Mouse (Mus musculus): ENCODE results near the gene Rnf207.

The Rnf207 gene

DNA sequence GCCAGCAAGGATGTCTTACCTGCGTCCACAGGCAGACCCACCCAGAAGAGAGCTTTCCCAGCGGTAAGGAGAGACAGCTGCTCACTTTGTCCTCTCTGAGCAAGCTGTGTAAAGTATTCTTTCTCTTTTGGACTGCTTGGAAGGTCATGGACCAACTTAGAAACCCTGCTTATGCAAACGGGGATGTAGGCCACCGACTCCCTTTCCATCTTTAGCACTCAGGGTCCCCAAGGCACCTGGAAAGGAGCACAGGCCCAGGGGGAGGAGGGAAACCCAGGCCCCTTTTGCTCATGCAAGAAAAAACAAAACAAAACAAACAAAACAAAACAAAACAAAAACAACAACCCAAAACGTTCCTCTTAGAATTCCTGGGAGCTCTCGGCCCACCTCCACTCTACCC lies 27.2 kb downstream of the Rnf207 start, which contains the start of gene Hes3:
Gene Hes3 (minus strand): TSS at position 101 of the 400 bp plus-strand sequence.
- no peak for DNase-seq

DNA sequence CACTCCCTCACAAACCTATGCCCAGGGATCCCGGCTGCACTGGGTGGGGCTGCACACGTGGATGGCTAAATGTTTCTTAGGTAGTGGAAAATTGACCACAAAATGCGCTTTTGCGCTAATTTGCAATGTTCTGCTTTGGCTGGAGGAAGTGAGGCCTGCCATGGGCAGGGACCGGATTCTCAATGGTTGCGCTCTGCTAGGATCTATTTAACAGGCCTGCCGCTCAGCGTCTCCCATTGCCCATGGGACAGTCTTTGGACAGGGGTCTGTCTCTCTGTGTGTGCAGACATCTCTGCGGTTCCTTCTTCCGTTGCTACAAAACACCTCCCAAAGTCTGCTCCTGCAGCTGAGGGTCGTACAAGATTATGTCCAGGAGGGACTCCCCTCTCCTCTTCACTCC lies 27.8 kb downstream of the Rnf207 start:
- DNase-seq = no peak

DNA sequence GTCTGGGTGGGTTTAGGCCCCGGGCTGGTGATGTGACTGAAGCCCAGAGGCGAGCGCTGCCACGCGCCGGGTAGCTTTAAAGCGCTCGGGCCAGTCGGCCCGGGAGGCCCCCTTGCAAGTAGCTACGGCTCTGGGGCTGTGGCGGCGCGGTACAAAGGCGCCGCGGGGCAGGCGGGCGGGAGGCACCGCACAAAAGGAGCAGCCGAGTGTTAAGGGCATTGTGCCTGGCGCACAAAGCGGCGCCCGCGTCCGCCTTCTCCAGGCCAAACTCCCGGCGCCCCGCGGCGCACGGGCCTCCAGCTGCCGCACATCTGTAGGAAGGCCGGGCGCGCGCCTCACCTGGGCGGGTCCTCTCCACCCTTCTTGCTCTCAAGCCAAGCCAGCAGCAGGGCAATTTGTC lies 28.4 kb downstream of the Rnf207 start:
- no peak for DNase-seq

DNA sequence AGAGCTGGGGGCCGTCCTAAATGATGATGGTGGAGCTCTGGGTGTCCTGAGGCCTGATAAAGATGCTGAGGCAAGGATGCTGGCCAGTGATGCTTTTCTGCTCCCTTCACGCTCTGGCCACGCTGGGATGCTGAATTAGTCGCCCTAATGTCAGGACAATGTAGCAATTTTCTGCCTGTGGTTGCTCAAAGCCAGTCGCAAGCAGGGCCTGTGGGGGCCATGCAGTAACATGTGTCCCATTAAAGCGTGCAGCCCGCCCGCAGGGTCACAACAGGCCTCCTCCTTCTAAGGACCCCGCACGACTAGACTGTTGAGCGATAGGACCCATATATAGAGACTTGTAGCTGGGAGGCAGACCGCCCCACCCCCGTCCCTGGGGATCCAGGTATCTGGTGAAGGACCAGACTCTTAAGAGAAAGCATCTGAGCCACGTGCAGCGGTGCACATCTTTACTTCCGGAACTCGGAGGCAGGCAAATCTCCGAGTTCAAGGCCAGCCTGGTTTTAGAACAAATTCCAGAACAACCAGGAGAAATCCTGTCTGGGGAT lies 30.3 kb downstream of the Rnf207 start:
- DNase-seq = no peak

DNA sequence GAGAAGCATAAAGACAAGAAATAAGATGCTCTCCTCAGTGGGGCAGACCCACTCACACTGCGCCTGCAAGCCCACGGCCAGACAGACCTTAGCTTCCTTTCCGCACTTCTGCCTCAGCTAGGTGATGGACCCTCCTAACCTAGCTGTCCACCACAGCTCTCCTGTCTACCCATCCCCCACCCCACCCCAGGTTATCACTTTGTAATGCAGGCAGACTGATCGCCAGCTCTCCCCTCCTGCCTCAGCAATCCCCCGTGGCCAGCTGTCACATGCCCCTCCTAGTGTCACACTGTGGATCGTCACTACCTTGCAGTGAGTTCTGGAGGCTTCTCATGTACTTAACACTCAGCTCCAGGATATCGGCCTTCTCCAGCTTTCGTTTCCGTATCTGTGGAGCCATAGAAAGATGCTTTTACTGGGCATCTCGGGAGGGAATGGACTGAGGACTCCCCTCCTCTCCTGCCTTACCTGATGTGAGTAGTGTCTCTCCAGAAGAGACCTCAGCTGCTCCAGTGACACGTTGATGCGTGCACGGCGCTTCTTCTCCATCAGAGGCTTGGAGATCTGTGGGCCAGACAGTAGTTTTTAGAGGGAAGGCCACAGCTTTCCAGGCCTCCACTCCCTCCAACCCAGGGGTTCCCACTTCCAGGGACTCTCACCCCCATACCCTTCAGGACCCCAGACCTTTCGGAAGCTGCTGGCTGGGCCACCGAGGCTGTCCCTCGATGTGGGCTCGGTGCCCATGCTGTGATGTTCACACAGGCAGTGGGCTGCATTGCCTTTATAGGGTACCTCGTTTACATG lies 31.3 kb downstream of the Rnf207 start:
- no peak for DNase-seq

DNA sequence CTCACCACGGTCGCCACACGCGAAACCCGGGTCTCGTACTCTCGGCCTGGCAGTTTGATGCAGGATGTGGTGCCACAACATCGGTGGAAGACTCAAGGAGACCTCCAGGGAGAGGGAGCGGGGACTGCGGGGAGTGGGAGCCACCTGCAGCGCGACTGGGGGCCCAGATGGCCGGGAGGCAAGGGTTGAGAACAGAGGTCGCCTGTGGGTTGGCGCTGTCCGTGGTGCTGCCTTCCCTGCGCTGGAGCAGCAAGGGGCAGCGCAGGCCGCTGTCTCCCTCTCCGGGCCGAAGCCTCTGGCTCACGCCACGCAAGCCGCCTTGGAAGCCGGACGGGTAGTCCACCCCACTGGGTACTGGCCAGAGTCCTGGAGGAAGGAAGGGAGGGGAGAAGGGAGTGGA lies 31.9 kb downstream of the Rnf207 start:
- no peak for DNase-seq

DNA sequence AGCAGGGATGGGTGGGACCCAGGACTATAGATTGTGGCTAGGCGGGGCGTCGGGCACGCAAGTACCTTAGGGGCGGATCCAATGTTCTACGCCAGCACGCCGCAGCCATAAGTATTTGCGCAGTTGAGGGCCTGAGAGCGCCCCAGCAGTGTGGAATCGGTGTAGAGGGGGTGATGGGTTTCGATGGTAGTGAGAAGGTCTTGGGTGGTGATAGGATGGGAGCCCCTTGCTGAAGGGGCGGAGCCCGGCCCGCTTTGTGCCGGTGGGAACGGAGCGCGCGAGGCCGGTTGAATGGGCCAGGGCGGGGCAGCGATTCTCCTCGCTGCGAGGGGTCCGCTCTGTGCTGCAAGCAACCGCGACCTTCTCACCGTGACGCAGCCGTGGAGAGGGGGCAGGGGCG lies 32.6 kb downstream of the Rnf207 start:
- DNase-seq = no peak

DNA sequence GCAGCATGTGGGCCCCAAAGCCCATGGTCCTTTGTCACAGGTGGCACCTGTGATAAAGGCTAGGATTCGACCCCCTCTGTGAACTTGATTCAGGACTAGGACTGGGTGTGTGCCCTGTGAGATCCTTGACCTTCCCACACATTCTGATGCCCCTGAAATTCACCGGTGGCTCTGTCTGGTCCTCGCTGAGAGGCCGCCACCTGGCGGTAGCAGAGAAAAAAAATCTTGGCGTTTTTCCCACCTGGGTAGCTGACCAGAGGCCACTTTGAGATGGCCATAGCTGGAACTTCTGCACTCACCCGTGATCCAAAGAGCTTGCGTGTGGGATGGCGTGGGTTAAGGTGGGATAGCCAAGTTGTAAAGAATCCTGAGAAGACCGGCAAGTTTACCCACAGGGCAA lies 33.3 kb downstream of the Rnf207 start:
- peak; percentile 63 for DNase-seq

DNA sequence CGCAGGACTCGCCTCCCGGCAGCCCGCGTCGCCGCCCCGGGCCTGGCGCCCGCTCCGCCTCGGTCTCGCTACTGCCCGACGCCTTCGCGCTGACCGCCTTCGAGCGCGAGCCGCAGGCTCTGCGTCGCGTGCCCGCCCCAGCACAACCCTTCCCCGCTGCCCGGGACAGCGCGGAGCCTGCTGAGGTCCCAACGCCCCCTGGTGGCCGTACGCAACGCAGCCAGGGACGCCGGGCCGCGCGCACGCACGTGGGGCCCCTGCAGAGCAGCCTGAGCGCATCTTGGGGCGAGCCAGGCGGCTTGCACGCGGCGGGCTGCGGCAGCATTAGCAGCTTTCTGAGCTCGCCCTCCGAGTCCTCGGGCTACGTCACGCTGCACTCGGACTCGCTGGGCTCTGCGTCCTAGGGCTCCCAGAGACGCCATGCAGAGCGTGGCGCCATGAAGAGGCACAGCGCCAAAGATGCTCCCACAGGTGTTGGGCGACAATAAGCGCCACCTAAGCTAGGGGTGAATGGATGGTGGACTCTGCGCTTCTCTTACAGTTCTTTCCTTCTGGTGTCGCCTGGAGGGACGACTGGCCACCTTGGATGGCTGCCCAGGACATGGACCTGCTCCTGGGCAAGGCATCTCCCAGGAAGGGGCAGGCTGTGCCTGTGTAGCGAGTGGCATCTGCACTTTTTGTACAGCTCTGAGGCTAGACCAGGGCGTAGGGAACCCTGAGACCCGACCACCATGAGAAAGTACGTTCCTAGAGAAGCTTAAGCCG lies 35.4 kb downstream of the Rnf207 start:
- peak; percentile 84 for DNase-seq

DNA sequence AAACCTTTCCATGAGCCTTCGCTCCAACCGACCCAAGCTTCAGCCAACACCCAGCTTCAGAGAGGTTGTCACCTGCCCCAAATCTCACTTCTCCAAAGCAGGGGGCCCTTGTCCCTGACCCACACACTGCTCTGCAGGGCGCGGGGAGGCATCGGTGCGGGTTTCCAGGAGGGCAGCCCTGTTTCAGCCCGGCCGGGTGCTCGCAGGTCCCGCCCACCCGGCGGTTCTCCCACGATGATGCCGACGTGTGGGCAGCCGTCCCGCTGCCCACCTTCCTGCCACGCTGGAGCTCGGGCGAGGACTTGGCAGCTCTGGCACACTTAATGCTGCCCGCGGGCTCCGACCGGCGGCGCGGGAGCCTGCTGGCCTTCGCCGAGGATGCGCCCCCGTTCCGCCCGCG lies 36.1 kb downstream of the Rnf207 start:
- DNase-seq = no peak

DNA sequence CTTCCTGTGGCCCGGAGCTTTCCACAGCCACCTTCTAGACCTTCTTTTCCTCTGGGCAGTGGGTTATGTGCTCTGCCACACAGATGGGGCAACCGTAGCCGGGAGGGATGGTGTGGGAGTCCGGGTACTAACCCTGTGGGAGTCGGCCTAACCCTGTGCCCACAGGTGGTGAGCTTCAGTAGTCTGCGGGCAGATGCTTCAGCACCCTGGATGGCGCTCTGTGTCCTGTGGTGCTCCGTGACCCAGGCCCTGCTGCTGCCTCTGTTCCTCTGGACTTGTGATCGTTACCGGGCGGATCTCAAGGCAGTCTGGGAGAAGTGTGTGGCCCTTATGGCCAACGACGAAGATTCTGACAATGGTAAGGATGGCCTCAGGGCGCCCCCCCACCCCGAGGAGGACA lies 37.2 kb downstream of the Rnf207 start:
- DNase-seq = no peak

DNA sequence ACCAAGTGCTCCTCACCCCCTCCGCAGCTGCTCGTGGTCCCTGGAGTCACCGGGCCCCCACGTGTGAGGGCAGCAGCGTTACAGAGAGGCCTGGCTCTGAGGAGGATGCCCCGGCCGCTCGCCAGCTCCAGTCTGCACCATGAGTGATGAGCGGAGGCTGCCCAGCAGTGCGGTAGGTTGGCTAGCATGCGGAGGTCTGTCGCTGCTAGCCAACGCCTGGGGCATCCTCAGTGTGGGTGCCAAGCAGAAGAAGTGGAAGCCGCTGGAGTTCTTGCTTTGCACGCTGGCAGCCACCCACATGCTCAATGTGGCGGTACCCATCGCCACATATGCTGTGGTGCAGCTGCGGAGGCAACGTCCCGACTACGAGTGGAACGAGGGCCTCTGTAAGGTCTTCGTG lies 39.8 kb downstream of the Rnf207 start:
- DNase-seq = peak; percentile 83

DNA sequence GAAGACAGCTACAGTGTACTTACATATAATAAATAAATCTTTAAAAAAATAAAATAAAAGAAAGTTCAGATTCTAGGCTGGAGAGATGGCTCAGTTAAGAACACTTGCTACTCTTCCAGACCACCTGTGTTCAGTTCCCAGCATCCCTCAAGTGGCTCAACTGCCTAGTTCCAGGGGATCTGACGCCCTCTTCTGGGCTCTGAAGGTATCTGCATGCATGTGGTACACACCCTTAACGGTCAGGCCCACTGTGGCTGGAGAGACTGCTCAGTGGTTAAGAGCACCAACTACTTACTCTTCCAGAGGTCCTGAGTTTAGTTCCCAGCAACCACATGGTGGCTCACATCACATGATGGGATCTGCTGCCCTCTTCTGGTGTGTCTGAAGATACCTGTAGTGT lies 40.9 kb downstream of the Rnf207 start:
- DNase-seq = no peak

DNA sequence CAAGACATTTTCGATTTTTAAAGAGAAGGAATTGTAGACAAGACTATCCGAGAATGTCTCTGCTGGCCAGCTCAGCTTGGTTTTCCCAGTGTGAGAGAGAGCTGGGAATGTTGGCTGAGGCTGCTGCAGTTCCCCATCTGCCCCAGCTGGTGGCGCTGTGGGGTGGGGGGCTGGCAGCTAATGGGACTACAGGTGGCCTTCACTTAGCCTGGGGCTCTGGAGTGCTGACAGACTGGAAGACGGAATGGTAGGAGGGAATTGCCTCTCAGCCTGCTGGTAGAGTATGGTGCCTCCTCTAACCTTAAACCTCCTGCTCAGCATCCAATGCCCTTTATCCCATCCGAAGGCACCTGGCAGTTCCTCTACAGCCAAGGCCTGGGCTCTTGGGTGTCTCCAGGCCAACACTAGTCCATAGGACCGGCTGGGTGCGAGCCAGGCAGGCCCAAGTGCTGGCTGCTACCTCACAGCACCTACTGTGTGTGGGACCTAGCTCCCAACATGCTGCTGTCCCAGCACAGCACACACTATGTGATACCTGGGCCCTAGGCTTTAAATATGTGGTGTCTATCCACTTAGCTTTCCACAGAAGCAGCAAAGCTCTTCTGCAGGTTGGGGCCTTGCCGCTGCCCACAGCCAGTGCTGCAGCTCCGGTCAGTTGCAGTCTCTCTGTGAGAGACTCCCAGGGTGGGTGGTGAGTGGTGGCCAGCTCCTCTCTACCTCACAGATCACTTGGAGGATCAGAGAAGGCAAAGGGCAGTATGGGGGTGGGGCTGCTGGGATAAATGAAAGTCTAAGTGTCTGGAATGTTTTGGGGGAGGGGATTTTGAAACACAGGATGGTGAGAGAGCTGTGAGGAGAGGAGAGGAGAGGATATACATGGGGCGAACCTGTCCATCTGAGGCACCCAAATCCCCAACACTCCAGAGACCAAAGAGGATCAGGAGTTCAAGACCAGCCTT lies 42.1 kb downstream of the Rnf207 start:
- no peak for DNase-seq

DNA sequence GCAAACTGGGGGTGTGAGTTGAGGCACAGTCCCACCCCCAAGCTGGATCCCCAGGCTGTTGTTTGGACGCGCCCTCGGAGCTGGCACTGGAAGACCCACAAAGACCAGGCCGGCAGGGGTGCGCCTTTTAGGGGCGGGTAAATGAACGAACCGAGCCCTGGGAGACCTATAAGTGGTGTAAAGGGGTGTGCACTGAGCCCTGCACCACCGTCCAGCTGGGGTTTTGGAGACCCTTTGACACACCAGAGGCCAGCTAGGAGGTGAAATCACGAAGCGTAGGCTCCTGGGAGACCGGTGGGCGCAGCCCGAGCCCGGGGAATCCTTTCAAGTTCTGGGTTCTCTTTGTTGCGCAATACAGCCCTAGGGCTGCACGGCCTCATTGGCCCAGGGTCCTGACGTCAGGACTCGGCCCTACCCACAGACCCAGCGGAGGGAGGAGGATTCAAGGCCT lies 44.1 kb downstream of the Rnf207 start:
- no peak for DNase-seq

DNA sequence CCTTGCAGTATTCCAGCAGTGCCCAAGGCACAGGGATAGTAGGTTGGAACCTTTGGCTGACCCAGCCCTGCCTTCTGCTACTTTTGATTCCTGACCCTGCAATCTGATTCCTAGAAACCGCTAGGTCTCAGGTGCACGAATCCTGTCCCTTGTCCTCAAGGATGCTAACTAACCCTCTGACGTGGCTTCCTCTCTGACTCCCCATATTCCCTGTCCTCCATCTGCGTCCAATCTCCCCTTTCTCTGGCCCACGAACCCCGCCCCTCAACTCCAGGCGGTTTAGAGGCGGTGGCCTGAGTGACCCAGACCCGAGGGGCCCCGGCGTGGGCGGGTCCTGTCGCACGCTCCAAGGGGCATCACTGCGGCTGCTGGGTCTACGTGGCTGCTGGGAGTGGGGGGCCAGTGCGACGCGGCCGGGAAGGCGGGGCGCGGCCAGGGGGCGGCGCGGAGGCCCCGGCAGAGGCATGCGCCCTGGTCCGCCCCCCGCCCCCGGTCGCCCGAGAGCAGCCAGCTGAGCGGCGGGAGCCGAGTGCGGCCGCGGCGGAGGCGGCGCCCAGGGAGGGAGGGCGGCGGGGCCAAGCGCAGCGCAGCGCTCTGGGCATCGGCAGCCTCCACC lies 45.1 kb downstream of the Rnf207 start, which contains the start of gene Gpr153:
Gene Gpr153 (plus strand): TSS at position 612 of the 616 bp plus-strand sequence.
- DNase-seq = peak; percentile 63

DNA sequence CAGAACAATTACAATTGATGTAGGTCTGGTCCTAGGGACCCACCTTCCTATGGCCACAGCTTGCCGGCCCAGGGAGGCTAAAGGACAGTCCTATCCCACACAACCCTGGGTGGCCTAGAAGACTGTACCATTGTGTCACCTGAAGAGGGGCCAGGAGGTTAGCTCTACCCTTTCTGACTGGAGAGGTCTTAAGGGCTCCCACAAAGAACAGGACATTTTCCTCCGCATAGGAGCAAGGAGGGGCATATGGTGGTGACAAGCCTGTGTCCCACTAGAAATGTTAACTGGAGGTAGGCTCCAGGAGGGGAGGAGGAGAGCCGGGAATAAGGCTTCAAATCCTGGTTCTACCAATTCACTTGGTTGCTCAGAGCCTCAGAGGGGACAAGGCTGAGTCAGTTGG lies 45.6 kb downstream of the Rnf207 start:
- DNase-seq = no peak

DNA sequence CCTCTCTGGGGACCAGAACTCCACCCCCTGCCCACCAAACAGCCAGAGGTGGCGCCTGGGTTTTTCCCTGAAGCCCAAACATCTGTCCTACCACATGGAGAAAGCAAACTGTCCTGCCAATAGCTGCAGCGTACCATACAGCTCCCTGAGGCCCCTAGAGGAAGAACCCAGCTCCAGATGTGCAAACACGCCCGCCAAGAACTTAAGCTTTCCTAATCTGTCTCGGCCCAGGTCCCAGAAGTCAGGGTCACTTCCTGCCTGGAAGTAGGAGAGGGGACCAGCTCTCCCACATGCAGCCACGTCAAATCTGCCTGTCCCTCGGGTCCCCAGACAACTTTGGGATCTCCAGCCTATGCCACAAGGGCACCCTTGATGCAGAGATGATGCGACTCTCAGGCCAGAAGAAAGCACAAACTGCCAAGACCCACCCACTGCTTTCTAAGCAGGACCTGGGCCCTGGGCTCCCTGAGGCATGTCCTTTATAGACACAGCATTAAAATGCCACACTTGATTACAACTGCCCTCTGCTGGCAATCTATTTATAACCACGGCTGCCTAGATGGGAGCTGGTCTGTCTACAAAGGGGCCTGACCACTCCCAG lies 46.2 kb downstream of the Rnf207 start:
- no peak for DNase-seq

DNA sequence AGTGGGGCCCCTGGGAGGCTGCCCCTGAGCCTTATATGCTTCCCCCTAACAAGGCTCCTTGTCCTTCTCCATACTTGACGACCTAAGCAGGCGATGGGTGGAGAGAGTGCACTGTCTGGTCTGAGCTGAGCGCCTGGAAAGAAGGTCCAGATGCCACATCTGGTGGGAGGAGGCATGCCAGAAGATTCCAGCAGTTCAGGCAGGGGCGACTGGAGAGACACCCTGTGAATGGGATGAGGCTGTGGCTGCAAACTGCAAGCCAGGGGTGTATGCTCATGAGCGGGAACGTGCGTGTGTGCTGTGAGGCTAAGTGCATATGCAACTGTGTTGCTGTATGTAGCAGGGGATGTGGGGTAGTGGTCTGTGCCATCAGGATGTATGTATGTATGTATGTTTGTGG lies 46.8 kb downstream of the Rnf207 start:
- no peak for DNase-seq

DNA sequence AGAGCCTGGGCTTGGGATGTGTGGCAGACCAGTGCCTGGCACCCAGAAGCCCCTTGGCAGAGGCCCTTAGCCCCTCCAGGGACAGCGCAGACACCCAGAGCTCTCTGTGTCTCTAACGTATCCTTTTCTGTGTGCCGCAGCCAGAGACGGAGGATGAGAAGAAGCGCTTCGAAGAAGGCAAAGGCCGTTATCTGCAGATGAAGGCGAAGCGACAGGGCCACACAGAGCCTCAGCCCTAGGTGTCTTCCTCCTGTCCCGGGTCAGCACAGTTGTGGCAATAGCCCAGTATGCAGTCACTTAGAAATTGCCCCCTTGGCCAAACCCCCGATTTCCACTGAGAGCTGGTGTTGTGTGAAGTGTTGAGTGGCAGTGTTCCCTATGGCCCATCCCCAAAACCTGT lies 47.5 kb downstream of the Rnf207 start:
- no peak for DNase-seq

DNA sequence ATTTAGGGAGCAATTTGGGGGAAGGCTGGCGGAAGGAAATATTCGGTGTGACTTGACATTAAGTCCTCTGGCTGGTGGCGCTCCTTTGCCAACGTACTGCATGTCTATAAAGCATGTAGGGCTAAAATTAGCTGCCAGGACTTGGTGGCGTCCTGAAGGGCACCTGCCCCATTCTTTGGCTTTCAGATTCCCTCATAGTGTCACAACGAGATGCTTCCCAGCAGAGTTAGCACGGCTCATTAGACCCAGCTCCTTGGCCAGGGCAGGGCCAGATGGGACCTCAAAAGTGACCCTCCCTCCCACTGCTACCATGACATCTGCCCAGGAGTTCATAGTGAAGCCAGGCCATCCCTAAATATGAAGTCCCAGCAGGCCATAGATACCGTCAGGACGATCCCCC lies 48.2 kb downstream of the Rnf207 start:
- DNase-seq = no peak

DNA sequence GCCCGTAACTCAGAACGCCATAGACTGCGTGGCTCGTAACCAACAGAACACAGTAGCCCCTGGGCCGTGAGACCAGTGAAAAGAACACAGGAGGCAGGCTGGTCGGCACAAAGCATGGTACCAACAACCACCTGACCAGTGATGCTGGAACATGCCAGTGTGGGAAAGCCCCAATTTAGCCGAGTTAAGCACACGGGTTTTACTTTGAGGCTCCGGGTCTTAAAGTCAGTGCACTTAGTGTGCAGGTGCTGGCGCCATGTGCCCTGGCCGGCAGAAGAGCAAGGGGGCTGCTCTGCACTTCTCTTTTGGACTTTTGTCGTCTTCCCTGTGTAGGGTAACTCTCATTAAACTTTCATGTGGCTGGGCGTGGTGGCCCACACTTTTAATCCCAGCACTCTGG lies 48.8 kb downstream of the Rnf207 start:
- DNase-seq = no peak
